Mouse (Mus musculus) urinary bladder, postnatal 10 days (tissue): ENCODE data around the gene Hmgxb4.

Source experiments
- DNase-seq: peaks from one replicate; pipeline ENCODE4 v3.0.0; 2022; ENCODE audit warnings: low spot score

Hmgxb4 gene

GRCm38 (mm10) chr8:75018274-75018972, 25.3 kb downstream of the Hmgxb4 start:
- no peak for DNase-seq

GRCm38 (mm10) chr8:75023660-75024316, 30.6 kb downstream of the Hmgxb4 start:
- no peak for DNase-seq

DNA sequence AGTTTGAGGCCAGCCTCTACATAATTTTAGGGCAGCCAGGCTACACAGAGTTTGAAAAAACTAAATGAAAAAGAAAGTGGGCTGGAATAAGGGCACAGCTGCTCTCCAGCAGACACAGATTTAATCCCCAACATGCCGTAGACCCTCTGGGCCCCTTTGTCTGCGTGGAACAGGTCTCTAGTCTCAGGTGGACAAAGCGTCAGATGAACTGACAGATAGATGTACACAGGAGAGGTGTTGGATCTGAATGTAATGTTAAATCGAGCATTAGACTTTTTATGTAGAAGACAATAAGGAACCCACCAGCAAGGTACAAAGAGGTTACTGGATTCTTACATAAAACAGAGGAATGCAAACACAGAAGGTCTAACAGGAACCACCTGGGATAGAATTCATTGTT, 32.7 kb downstream of the Hmgxb4 start:
- DNase-seq, result no peak

GRCm38 (mm10) chr8:75030453-75031024, 37.4 kb downstream of the Hmgxb4 start:
- no peak for DNase-seq

GRCm38 (mm10) chr8:75032961-75033360, 39.8 kb downstream of the Hmgxb4 start:
- DNase-seq, result no peak

DNA sequence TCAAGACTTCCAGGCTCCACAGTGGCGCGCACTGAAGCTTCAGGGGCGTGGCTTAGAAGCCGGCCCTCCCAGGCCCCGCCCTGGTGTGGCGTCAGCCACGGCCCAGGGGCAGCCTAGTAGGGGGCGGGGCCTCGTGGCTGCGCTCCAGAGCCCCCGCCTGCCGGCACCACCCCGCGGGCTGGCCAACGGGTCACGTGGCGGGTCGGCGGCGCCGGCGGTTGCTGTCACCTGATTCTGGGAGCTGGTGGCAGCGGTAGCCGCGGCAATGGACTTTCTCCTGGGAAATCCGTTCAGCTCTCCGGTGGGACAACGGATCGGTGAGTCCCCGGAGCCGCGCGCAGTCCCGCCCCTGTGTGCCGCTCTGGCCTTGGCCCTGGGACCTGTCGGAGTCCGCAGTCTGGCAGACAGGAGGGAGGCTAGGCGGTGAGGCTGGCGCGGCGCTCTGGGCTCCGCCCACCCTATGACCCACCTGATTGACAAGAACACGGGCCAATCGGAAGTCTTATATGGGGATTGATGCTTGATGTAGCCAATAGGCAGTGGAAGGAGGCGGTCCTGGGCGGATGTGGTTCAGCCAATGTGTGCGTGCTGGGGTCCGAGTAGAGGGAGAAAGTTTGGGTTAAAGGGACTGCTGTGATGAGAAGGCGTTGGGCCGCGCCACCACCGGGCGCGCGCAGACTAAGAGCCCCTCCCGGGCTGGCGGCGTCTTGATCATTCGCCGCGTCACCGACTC, 40.5 kb downstream of the Hmgxb4 start, which contains the start of gene Tom1:
TSS of gene Tom1 (plus strand) at position 195 of the 733 bp plus-strand sequence.
- DNase-seq, result peak; percentile 90

DNA sequence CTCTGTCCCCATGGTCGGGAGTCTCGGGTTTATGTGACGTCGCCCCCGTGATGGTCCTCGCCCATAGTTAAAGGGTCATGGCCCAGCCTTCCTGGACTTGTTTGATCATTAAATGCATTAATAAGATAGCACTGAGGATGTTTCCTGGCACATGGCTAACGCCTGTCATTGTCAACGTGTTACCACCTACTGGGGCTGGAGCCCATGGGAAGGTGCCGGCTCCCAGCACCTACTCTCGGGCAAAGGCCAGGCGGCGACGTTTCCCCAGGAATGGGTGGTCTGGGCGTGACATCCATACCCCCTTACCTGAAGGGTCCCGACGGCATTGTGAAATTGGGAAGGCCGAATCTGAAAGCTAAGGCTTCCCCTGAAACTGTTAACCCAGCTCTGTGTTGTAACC, 41.1 kb downstream of the Hmgxb4 start:
- no peak for DNase-seq

DNA sequence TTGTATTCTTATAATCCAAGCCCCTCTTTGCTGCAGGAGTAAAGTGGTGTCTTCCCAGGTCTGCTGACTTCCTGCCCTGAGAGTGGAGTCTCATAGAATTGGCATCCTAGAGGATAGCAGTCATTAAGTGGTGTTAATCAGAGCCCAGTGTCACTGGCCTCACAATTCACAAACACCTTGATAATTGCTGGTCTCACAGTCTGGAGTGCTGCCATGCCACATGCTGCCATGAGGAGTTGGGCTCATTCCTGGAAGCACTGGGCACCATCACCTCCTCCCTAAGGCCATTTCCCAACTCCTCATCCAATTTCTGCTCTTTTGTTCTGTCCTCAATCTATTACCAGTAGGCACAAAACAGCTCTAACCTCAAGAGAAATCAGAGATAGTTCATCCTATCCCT, 42.5 kb downstream of the Hmgxb4 start:
- no peak for DNase-seq

GRCm38 (mm10) chr8:75038497-75038896, 45.3 kb downstream of the Hmgxb4 start:
- DNase-seq, result no peak

DNA sequence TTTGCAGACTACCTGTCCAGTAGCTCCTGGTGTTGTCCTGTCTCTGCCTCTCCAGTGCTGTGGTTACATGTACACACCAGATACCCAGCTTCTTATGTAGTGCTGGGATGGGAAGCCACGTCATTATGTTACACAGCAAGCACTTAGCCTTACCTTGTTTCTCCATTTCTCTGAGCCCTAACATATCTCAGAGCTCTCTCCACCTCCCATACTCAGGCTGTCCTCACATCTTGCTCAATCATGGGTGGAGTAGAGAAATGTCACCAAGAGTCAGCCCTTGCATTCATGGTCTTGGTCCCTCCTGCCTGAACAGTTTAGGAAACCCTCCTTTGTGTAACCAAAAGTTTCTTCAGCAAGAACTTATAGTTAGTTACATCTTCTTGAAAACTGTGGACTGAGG, 46.6 kb downstream of the Hmgxb4 start:
- no peak for DNase-seq

DNA sequence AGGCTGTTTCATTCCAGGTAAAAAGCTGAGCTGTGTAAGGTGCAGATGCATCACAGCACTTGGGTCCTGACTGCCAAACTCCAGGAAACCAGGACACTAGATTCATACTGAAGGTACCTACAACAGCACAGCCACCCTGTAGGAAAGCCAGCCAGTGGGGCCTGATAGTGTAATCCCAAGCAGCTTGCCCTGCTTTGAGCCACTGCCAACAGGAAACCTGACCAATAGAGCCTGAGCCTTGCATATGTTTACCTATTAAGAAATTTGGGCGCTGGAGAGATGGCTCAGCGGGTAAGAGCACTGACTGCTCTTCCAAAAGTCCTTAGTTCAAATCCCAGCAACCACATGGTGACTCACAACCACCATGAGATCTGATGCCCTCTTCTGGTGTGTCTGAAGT, 49.0 kb downstream of the Hmgxb4 start:
- DNase-seq, result no peak

DNA sequence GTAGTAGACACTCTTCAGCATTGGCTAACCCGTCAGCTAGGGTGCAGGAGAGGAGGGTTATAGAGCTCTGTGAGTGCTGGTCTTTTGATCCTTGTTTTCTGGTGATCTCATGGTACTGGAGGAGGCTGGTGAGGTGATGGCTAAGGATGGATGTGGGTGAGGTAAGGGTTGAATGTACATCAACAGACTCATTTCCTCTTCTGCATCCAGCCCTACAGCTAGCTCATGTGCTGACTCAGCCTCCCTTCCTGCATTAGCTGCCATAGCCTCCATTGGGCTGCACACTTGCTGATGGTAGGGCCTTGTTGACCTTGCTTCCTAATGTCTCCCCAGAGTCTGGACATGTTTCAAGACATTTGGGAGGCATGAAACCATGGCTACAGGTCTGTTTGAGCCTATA, 49.8 kb downstream of the Hmgxb4 start:
- no peak for DNase-seq

DNA sequence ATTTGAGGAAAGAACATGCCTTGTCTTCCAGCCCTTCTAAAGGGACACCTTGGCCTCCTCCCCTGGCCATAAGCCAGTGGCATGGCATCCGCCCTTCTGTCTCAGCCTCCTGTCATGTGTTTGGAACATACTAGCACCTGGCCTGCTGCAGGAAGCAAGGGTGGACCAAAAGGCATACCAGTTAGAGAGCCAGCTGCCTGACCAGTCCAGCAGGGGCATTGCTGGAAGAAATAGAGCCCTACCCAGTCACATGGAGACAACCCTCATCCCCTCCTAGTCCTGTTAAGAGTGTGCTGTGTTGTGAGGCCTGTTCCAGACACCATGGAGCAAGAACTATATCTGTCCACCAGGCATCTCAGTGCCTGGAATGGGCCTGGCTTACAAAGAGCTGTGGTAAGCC, 53.1 kb downstream of the Hmgxb4 start:
- no peak for DNase-seq

GRCm38 (mm10) chr8:75047784-75048183, 54.6 kb downstream of the Hmgxb4 start:
- DNase-seq, result no peak

DNA sequence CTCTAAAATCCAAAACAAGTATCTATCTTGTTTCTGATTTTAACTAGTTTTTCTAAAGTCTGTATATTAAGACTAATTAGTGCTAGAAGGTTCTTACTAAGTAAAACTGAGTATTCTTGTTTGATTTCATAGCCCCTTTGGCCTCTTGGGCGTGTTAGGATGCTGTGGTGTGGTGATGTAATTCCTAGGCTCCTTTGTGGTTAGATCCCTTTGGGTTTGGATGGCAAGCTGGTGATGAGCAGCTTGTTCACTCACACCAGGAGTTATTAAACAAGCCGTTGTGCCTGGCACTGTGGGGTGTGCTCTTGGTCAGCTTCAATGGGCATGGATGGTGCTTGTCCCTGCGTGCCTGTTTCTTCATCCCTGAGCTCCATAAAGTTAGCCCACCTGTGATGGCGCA, 60.2 kb downstream of the Hmgxb4 start:
- DNase-seq, result no peak

GRCm38 (mm10) chr8:75055673-75056072, 62.5 kb downstream of the Hmgxb4 start:
- no peak for DNase-seq

DNA sequence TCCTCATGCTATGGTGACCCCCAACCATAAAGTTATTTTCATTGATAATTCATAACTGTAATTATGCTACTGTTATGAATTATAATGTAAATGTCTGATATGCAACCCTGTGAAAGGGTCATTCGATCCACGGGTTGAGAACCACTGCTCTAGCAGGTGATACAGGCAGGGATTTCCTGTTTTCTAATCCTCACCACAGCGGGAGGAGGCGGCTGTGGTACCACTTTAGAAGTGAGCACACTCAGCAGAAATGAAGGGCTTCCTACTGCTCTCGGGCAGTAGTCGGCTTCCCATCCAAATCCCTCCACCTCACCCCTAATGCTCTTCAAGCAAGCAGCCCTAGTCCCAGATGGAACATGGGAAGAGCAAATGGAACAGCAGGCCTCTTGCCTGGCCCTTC, 66.9 kb downstream of the Hmgxb4 start:
- no peak for DNase-seq

GRCm38 (mm10) chr8:75060815-75061214, 67.7 kb downstream of the Hmgxb4 start:
- no peak for DNase-seq

DNA sequence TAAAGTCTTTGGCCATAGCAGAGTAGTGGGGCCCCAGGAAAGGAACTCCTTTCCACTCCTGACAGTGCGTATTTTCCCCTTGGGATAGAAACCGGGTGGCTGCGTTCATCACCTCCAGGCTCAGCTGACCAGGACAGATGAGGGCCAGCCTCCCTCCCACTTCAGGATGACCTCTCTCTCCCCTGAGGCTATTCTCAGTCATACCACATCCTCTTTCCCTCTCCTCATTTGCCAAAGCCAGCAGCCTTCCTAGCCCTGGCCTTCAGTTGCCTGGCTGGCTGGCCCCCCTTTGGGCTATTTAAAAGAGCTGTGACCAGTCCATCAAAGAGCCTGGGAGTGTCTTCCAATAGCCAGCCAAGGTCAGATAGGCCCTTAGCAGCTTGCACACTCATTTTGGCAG, 70.1 kb downstream of the Hmgxb4 start:
- no peak for DNase-seq

DNA sequence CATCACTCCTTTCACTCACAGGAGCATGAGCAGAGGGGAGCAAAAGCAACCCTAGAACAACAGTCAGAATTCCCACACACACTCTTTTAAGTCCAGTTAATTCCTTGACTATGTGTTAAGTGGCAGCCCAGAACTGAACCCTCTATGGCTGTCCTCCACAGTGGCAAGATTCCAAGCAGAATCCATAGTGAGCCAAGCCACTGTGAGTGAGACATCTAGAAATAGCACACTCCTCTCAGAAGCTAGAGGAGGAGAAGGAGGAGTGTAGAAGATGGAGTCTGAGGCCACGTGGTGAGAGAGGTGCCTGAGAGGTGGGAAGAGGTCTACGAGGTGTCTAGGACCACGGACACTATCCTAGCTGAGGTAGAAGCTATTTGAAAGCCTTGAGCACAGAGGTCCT, 71.6 kb downstream of the Hmgxb4 start:
- DNase-seq, result no peak

DNA sequence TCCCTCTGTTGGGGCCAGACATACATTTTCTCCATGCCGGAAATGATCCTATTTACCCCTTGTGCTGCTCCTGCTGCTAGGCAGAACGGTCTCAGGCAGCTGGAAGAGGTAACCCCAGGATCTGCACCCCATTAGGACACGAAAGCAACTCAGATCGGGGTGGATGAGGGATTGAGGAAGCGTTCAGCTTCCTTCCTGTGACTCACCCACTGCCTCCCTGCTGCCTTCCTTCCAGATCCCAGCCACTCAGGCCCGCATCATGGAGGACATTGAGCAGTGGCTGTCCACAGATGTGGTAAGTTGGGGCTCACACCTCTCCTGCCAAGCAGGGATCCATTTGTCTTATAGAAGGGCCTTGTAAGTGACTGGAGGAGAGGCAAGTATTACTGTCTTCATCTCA, 74.1 kb downstream of the Hmgxb4 start:
- no peak for DNase-seq

DNA sequence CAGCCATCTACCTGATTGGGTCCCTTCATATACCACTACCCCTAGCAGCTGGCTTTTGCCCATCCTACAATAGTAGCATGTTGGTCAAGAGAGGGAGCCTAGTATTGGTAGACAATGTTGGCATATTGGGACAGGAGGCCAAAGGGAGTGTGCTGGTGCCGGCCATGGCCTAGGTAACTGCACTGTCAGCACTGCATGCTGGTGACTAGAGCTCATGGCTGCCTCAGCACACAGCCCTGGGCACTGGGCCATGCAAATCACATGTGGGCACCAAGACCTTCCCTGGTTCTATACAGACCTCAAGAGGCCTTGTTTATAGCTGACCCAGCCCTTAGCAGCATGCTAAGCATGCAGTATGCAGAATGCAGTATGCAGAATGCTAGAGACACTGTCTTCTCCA, 77.1 kb downstream of the Hmgxb4 start:
- DNase-seq, result no peak
